ENCODE assay signal across 15 mouse cellular contexts in genomic region chr4:128618963-128619362, GRCm38 (mm10). TPM values are rescaled to one million over a fixed set of nuclear protein-coding genes. Genes with fewer than 3 reads are reported as not detected.
DNase-seq lines count a peak whose midpoint lies in the region; ATAC-seq and TF ChIP-seq lines count a peak whose summit lies in the region.
"Had no signal": no experiment of that assay in that cellular context is flagged by ENCODE, and none has a peak within 500 bp of the region (broad histone marks: within the 10 kb centered on the region; RNA-seq: fewer than 3 reads in every experiment).

No protein-coding gene starts in this region.

- no peak for TF ChIP-seq POLR2A in lung, adult 2 months (IDR thresholded peaks at IDR 0.05; ENCODE audit: borderline replicate concordance, extremely low read depth, low read depth, low read length)

- no peak for ATAC-seq in forebrain, embryonic 12.5 days (ENCODE audit: low FRiP score)
- ATAC-seq in lung, embryonic 14.5 days (ENCODE audit: insufficient read depth) = no peak
- 0 out of 2 replicates have a peak, but pooled peaks have one; percentile 6 for ATAC-seq in granulocyte monocyte progenitor cell, adult 5-6 weeks (replicated peaks; ENCODE audit: poor library complexity, severe bottlenecking)
- 0 out of 2 replicates have a peak, but pooled peaks have one; percentile 5 for ATAC-seq in megakaryocyte, adult 5-6 weeks (ENCODE audit: poor library complexity, severe bottlenecking)
- ATAC-seq: hindbrain, embryonic 16.5 days had no signal

- H3K4me3 ChIP-seq in forebrain, embryonic 10.5 days = no peak overlapping the region
- no peak overlapping the region for H3K4me3 ChIP-seq in forebrain, embryonic 12.5 days (replicated peaks)
- no peak overlapping the region for H3K4me3 ChIP-seq in lung, embryonic 14.5 days (ENCODE audit: low read depth, low read length)
- no peak overlapping the region for H3K4me3 ChIP-seq in lung, adult 2 months (replicated peaks; ENCODE audit: extremely low read depth, low read depth, low read length)
- H3K4me3 ChIP-seq: heart, adult 2 months; liver, embryonic 15.5 days; neural tube, embryonic 15.5 days had no signal

- no peak overlapping the region for H3K9ac ChIP-seq in forebrain, embryonic 12.5 days
- no peak overlapping the region for H3K9ac ChIP-seq in lung, embryonic 14.5 days
- H3K9ac ChIP-seq: liver, embryonic 15.5 days; neural tube, embryonic 15.5 days had no signal

- H3K27me3 ChIP-seq in forebrain, embryonic 10.5 days (ENCODE audit: poor library complexity, severe bottlenecking) = peaks cover 30% of the 10 kb centered on the region
- H3K27me3 ChIP-seq in forebrain, embryonic 12.5 days = peaks cover 14% of the 10 kb centered on the region
- H3K27me3 ChIP-seq in lung, embryonic 14.5 days (ENCODE audit: insufficient read depth, low read length) = peaks cover 4% of the 10 kb centered on the region; the same call in 1 of the 2 replicates
- H3K27me3 ChIP-seq: neural tube, embryonic 15.5 days had no signal

- WGBS in forebrain, embryonic 10.5 days = 59% methylated on average over 2 of the region's 2 CpGs
- WGBS in forebrain, embryonic 12.5 days = 37% methylated on average over 2 of the region's 2 CpGs
- 14% methylated on average over 2 of the region's 2 CpGs for WGBS in lung, embryonic 14.5 days
- WGBS in lung, adult 2 months = 29% methylated on average over 2 of the region's 2 CpGs

- no peaks in the 10 kb centered on the region for H3K9me3 ChIP-seq in forebrain, embryonic 10.5 days
- no peaks in the 10 kb centered on the region for H3K9me3 ChIP-seq in forebrain, embryonic 12.5 days
- no peaks in the 10 kb centered on the region for H3K9me3 ChIP-seq in lung, embryonic 14.5 days (ENCODE audit: low read depth, low read length)
- H3K9me3 ChIP-seq: liver, embryonic 15.5 days; neural tube, embryonic 15.5 days had no signal

- H3K36me3 ChIP-seq in forebrain, embryonic 10.5 days (replicated peaks) = no peaks in the 10 kb centered on the region
- no peaks in the 10 kb centered on the region for H3K36me3 ChIP-seq in forebrain, embryonic 12.5 days (replicated peaks)
- no peaks in the 10 kb centered on the region for H3K36me3 ChIP-seq in lung, embryonic 14.5 days (ENCODE audit: insufficient read depth)
- H3K36me3 ChIP-seq: liver, embryonic 15.5 days; neural tube, embryonic 15.5 days had no signal

- no peak for DNase-seq in forebrain, embryonic 10.5 days (ENCODE audit: extremely low spot score, low spot score)
- peak; percentile 35 for DNase-seq in lung, embryonic 14.5 days
- no peak for DNase-seq in lung, adult 2 months
- no peak for DNase-seq in left cerebral cortex, adult 18-20 months (ENCODE audit: low spot score in 2 of 2)
- no peak for DNase-seq in thymus, postnatal 25 days
- DNase-seq: adrenal gland, adult 2 months; cerebellum, adult 9-10 months; heart, adult 2 months; heart, postnatal 10 days had no signal

- H3K4me2 ChIP-seq in forebrain, embryonic 12.5 days = no peak overlapping the region
- no peak overlapping the region for H3K4me2 ChIP-seq in lung, embryonic 14.5 days
- H3K4me2 ChIP-seq: neural tube, embryonic 15.5 days had no signal

- peak overlapping the region; percentile 53; the same call in 1 of the 2 replicates for H3K27ac ChIP-seq in forebrain, embryonic 10.5 days
- no peak overlapping the region for H3K27ac ChIP-seq in forebrain, embryonic 12.5 days
- peak overlapping the region; percentile 38; the same call in 1 of the 2 replicates for H3K27ac ChIP-seq in lung, embryonic 14.5 days (ENCODE audit: low read depth)
- H3K27ac ChIP-seq: heart, adult 2 months; liver, embryonic 15.5 days; neural tube, embryonic 15.5 days had no signal

- TF ChIP-seq CTCF in lung, embryonic 14.5 days (IDR thresholded peaks at IDR 0.05; ENCODE audit: low read depth) = no peak
- no peak for TF ChIP-seq CTCF in lung, adult 2 months (IDR thresholded peaks at IDR 0.05; ENCODE audit: insufficient read depth, low read length)

- H3K4me1 ChIP-seq in forebrain, embryonic 10.5 days = peaks cover 19% of the 10 kb centered on the region
- no peaks in the 10 kb centered on the region for H3K4me1 ChIP-seq in forebrain, embryonic 12.5 days
- H3K4me1 ChIP-seq in lung, embryonic 14.5 days (ENCODE audit: insufficient read depth) = peaks cover 8% of the 10 kb centered on the region
- H3K4me1 ChIP-seq in lung, adult 2 months (ENCODE audit: control insufficient read depth, insufficient read depth, low read length) = 0 out of 2 replicates have a peak, but pooled peaks cover 2% of the 10 kb centered on the region

RNA-seq across cellular contexts. Expression of gene Tlr12, which starts 0.5 kb away (rescaled TPM):
- 0.63 and 1.0 TPM in 2 replicates for polyA plus RNA-seq in forebrain, embryonic 10.5 days (2016; fragmentation: Nextera tagmentation; extraction: Ambion mirVana)
- polyA plus RNA-seq in forebrain, embryonic 12.5 days (2016; fragmentation: Nextera tagmentation; extraction: Ambion mirVana) = 0.79 and 1.6 TPM in 2 replicates
- polyA plus RNA-seq in lung, embryonic 14.5 days (2014; fragmentation: Nextera tagmentation; extraction: Ambion mirVana) = 0.26 and 0.30 TPM in 2 replicates
- 1.4 and 1.8 TPM in 2 replicates for polyA plus RNA-seq in lung, adult 2 months (2012; rRNA removed)
- 0.82 and 2.3 TPM in 2 replicates for total RNA-seq in granulocyte monocyte progenitor cell, adult 5-6 weeks (2014; fragmentation: Nextera tagmentation)
- total RNA-seq in granulocyte monocyte progenitor cell, adult 5-6 weeks (2017) = 0.13 TPM in 1 of 2 replicates, not detected in the other
- 0.52 and 1.2 TPM in 2 replicates for total RNA-seq in megakaryocyte, adult 5-6 weeks (2015)
- 0.55 and 0.85 TPM in 2 replicates for total RNA-seq in megakaryocyte, adult 5-6 weeks (2017)
- total RNA-seq in left cerebral cortex, adult 18-20 months (2021) = 1 to 10 TPM; 1.5 to 1.7 TPM

RNA-seq across cellular contexts. Expression of gene Zscan20, which starts 9.1 kb away (rescaled TPM):
- 6.3 and 7.0 TPM in 2 replicates for polyA plus RNA-seq in forebrain, embryonic 10.5 days (2016; fragmentation: Nextera tagmentation; extraction: Ambion mirVana)
- polyA plus RNA-seq in forebrain, embryonic 12.5 days (2016; fragmentation: Nextera tagmentation; extraction: Ambion mirVana) = 7.4 and 8.3 TPM in 2 replicates
- 3.5 and 4.0 TPM in 2 replicates for polyA plus RNA-seq in lung, embryonic 14.5 days (2014; fragmentation: Nextera tagmentation; extraction: Ambion mirVana)
- polyA plus RNA-seq in lung, adult 2 months (2012; rRNA removed) = 2.4 and 2.5 TPM in 2 replicates
- total RNA-seq in granulocyte monocyte progenitor cell, adult 5-6 weeks (2014; fragmentation: Nextera tagmentation) = 3.0 and 11.8 TPM in 2 replicates
- total RNA-seq in granulocyte monocyte progenitor cell, adult 5-6 weeks (2017) = 2.2 and 3.0 TPM in 2 replicates
- total RNA-seq in megakaryocyte, adult 5-6 weeks (2015) = 1.5 and 3.0 TPM in 2 replicates
- 2.9 and 3.3 TPM in 2 replicates for total RNA-seq in megakaryocyte, adult 5-6 weeks (2017)
- total RNA-seq in left cerebral cortex, adult 18-20 months (2021) = 1 to 10 TPM; 7.9 to 8.3 TPM

RNA-seq across cellular contexts. Expression of gene Phc2, which starts 35.5 kb away (rescaled TPM):
- 23.3 and 23.4 TPM in 2 replicates for polyA plus RNA-seq in forebrain, embryonic 10.5 days (2016; fragmentation: Nextera tagmentation; extraction: Ambion mirVana)
- 56.1 and 148 TPM in 2 replicates for polyA plus RNA-seq in forebrain, embryonic 12.5 days (2016; fragmentation: Nextera tagmentation; extraction: Ambion mirVana)
- polyA plus RNA-seq in lung, embryonic 14.5 days (2014; fragmentation: Nextera tagmentation; extraction: Ambion mirVana) = 99.0 and 107 TPM in 2 replicates
- polyA plus RNA-seq in lung, adult 2 months (2012; rRNA removed) = 125 and 126 TPM in 2 replicates
- 33.7 and 47.2 TPM in 2 replicates for total RNA-seq in granulocyte monocyte progenitor cell, adult 5-6 weeks (2014; fragmentation: Nextera tagmentation)
- total RNA-seq in granulocyte monocyte progenitor cell, adult 5-6 weeks (2017) = 8.7 and 17.5 TPM in 2 replicates
- total RNA-seq in megakaryocyte, adult 5-6 weeks (2015) = 34.1 and 34.5 TPM in 2 replicates
- 17.0 and 18.8 TPM in 2 replicates for total RNA-seq in megakaryocyte, adult 5-6 weeks (2017)
- total RNA-seq in left cerebral cortex, adult 18-20 months (2021) = 10 to 100 TPM; 89.1 to 89.2 TPM

Comparison
In these comparisons a context has a peak if more than half of its experiments do, and no peak if none do; other contexts are left out.
1. ATAC-seq: peak in granulocyte monocyte progenitor cell, adult 5-6 weeks (single experiment) and megakaryocyte, adult 5-6 weeks (single experiment); none in forebrain, embryonic 12.5 days (single experiment) and lung, embryonic 14.5 days (single experiment).